Mouse (Mus musculus) gastrocnemius, adult 8-10 months (tissue): ENCODE measurements around the gene Ctf2. TPM values are rescaled to one million over a fixed set of nuclear protein-coding genes. Genes with fewer than 3 reads are reported as not detected.
A peak's percentile ranks its signal among the peaks of the same experiment; 100 is the strongest.

Source experiments
- DNase-seq, 2 experiments: peaks; one replicate each; pipeline ENCODE4 v3.0.0; 2022; ENCODE audit warnings: low spot score in 2 of 2
- microRNA-seq: library from miRNA; unstranded; fragments of <30 nt; microRNA quantifications from one replicate; pipeline ENCODE4 v1.2.0, GENCODE M21; 2022
- total RNA-seq, 4 experiments: library from RNA; stranded (reverse); gene quantifications; 2 replicates each; pipeline ENCODE4 v1.2.4; 2022

Gene Ctf2
- total RNA-seq, 4 experiments from 2014 or later = not detected

DNA sequence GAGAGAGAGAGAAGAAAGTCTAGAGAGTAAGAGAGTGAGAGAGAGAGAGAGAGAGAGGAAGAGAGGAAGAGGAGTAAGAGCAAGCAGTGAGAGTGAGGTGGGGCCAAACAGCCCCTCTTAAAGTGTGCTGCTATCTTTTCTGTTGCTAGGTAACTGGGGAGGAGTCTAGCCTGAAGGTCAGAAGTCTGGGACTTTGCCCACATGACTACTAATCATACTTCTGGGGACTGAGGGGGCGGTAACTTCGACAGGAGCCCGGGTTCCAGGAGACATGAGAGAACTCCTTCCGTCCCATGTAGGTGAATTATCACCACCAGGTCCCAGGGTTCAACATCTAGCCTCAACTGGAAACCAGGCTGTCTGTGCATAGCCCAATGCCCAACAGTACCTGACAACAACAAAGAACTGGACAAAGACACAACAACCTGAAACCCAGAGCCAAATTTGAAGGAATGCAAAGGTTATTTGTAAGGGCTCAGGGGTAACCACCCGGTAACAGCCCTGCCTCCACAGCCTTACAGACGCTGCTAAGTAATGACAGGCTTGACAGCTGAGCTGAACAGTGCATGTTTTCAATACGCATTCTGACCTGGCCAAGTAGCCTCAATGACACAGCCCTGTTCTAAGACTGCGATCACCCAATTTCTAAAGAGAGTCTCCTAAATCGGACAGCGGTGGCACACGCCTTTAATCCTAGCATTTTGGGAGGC lies 45.1 kb downstream of the Ctf2 start:
- DNase-seq = no peak

DNA sequence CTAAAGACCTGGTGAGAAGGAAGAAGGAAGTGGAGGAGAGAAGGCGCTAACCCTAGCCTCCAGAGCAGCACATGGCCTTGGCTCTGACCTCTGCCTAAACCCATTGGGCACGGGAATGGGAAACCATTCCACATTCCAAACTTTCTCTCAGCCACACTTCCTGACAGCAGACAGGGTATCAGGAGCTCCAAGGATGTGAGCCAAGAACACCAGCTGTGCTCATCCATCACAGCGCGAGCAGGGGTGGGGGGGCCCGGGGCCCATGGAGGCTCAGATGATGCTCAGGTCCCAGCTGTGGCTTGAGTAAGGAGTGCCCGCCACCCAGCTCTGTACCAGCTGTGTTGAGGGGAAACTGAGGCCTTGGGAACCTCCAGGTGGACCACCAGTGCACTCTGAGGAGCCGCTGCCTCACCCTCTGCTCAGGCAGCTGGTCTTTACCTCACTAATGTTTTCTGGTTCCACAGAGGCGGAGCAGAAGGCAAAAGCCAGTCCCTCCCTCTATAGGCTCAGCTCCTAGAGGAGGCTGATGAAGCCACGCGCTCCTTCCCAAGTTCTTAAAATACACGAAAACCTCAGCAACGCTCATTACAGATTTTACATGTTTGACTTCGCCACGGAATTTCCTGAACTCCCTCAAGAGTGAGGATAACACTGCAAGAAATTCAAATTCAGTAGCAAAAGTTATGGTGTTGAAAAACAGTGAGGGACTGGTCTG lies 46.5 kb downstream of the Ctf2 start:
- DNase-seq = peak; percentile 41 to 59

DNA sequence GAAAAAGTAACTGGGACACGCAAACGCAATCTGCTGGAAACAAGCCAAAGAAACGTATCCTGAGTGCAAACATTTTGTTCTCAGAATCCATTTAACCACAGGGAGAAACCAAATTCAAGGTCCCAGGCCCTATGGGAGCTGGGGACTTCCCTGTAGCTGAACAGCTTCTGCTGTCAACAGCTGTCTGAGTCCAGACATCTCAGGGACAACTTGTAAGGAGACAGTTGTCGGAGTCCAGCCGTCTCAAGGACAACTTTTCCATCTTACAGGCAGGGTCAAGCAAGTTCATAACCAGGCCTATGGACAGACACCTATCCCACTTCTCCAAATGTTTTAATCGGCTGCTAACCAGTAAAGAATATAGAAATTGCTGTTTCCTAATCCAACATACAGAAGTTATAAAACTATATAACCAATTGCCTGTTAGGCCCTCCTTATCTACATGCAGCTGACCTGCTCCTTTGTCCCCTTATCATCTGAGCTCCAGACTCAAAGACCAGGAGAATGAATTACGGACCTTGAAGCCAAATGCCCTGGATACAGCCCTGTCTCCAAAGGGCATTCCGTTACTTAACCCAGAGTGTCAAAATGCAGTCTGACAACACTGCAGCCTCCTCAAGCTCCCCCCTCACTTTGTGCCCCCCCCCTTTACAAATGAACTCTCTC lies 49.9 kb downstream of the Ctf2 start:
- DNase-seq = no peak

DNA sequence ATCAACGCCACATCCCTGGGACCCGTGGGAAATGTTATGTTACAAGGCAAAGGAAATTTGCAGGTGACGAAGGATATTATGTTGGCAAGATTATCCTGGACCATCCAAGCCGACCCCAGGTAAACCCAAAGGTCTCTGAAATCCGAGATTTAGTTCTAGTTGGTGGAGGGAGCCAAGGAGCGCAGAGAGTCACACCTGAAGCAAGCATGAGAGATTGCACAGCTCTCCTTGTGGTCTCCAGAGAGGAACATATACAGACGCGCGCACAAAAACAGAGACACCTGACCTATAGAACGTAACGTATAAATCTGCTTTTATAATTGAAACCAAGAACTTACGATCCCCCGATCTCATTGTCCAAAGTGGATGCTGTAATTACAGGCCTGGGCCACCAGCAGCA lies 51.4 kb downstream of the Ctf2 start:
- no peak for DNase-seq

DNA sequence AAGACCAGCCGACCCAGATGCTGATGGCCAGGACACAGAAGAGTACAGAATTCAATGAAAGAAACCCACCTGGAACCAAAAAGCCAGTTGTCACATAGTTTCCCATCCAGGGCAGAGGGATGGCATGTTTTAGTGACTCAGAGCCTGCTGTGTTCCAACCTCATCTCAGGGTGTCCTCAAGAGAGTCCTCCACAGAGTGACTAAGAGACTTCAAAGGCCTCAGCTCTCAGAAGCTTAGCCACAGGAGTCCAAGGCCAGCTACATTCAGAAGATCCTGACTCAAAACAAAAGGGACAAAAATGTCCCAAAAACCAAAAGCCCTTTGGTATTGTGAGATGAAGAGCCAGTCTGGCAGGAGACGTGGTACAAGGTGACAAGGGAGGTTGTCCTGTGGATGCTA lies 53.2 kb downstream of the Ctf2 start:
- DNase-seq = no peak

DNA sequence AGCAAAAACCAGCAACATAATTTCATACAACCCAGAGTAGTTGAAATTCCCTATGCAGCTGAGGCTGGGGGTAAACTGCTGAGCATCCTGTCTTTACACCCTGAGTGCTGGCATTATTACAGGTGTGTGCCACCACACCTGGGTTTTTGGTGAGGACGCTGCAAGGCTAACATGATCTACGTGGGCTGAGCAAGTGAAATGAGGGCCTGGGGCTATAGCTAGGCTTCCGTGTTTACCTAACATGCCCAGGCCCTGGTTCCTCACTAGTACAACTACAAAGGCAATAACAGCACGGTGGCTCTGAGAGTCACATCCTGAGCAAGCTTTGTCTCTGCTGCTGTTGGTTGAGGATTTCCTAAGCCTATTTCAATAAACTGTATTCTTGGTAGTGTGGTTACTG lies 54.4 kb downstream of the Ctf2 start:
- no peak for DNase-seq

DNA sequence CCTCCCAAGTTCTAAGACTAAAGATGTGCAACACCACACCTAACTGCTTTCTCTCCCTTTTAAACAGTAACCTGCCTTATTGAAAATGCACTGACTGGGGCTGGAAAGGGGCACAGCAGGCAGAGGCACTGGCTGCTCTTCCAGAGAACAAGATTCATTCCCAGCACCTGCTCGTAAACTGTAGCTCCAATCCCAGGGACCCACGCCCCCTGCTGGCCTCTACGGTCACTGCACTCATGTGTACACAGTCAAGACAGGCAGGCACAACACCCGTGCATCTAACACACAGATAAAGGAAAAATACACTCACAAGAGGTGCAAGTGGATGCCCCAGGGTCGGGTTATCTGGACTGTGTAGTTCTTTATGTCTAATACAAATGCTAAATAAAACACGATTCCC lies 54.9 kb downstream of the Ctf2 start:
- DNase-seq = peak in 1 of 2 experiments; percentile 26

DNA sequence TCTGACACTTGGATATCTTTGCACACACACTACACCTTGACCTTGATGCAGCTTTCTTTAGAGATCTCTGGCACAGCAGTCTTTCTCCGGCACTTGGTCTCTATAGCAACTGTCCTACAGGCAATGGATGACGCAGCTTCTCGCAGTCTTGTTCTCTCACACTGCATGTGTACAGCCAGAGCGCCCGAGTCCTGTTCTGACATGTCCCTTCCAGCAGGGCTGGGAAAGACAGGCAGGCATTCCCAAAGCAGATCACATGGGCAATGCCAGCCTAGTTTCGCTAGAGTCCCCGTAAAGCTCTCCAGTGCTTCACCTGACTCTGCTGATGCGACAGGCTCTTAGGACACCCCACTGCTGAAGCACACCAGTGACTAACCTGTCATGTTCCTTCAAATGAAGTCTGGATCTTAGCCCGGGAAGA lies 56.6 kb downstream of the Ctf2 start:
- DNase-seq = no peak

DNA sequence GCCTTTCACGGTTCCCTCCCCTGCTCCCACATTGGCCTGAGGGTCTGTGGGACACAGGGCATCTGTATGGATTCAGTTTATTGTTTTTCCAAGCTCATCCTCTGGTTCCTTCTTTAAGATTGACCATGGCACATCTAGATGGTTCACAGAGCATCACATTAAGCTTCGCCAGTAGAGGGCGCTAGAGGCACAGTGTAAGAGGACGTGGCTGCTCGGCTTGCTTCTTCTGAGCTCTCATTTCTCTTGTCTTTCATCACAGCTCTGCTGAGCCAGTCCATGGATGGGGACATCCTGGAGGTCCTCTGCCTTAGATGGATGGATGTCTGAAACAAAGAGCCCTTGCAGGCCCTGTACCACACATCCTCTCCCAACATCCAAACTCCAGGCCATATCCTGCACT lies 57.0 kb downstream of the Ctf2 start:
- peak; percentile 76 to 78 for DNase-seq

DNA sequence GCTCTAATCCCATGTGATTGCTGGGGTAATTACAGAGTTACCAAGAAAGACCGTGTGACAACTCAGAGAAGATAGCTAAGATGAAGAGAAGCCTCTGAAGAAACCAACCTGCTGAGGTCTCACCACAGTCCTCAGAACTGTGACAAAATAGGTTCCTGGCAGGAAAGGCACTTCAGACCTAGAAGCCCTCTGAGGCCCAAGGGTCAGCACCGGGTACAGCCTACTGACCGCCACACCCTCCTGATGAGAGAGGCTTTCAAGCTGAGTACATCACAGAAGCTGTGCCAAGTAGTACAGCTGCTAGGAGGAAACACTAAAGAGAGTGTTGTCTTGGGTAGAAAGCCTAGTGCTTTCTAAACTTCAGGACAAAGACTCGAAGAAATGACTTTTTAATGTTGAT lies 59.2 kb downstream of the Ctf2 start:
- DNase-seq = no peak

DNA sequence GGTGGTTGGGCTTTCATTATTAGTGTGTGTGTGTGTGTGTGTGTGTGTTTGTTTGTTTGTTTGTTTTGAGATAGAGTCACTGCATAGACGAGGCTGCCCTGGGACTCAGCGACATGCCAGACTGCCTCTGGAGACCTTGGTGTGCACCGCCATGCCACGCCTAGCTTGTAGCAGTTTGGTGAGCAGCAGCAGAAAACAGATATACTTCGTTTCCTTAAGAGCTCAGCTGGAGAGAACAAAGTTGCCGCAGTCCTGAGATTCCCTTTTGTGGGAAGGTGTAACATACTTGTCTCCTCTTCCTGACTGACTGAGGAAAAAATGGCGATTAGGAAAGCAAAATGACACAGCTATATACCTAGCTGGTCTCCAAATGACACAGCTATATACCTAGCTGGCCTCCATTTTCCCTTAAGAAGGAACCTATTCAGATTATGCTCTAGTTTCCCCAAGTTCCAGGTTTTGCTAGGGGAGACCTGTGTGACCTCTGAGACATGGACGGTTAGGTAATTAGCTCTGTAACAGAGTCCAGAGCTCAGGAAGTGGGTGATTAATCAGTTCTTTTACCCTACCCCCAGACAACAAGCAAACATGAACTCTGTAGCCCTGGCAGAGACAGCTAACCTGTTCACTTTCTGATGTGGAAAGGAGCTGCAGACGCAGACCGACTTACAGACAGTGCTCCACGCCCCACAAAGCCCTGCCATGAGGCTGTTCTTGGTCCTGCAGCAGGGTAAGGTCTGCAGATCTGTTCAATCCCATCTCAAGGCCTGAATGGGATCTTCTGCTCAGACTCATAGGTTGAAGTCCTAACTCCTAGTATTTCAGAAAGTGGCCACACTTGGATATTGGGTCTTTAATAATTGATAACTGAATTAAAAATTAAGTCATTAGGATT lies 59.8 kb downstream of the Ctf2 start:
- no peak for DNase-seq

Small RNAs within 50 kb of the gene (microRNA-seq; reads per million reads assigned to microRNA genes)
- not detected for gene Mir762

Other genes with a start within 250 kb of the Ctf2 start
- gene Srcap, start 220.2 kb downstream of the Ctf2 start, total RNA-seq = 10 to 100 TPM; 44.3 to 52.4 (median 48.6) TPM
- gene Gm42715, start 212.6 kb downstream of the Ctf2 start, total RNA-seq = 1 to 10 TPM; 4.4 to 8.0 (median 5.5) TPM
- gene Tmem265, start 170.8 kb downstream of the Ctf2 start, total RNA-seq = not detected
- 10 to 100 TPM in 1 of 4 experiments, 1 to 10 TPM in 3; 8.0 to 10.6 (median 8.4) TPM for gene Phkg2, start 158.8 kb downstream of the Ctf2 start, total RNA-seq
- 1 to 10 TPM; 2.0 to 2.6 (median 2.2) TPM for gene Ccdc189, start 143.6 kb downstream of the Ctf2 start, total RNA-seq
- 10 to 100 TPM; 28.6 to 32.3 (median 30.6) TPM for gene Rnf40, start 143.4 kb downstream of the Ctf2 start, total RNA-seq
- 1 to 10 TPM; 6.8 to 7.8 (median 7.4) TPM for gene Zfp629, start 116.4 kb downstream of the Ctf2 start, total RNA-seq
- gene Bcl7c, start 23.2 kb downstream of the Ctf2 start, total RNA-seq = 10 to 100 TPM; 33.5 to 36.0 (median 34.1) TPM
- 10 to 100 TPM; 15.2 to 20.3 (median 17.1) TPM for gene Ctf1, start 19.4 kb downstream of the Ctf2 start, total RNA-seq
- gene Fbxl19, start 12.4 kb upstream of the Ctf2 start, total RNA-seq = 1 to 10 TPM in 2 of 4 experiments, under 1 TPM in 2; 0.92 to 1.6 (median 1.1) TPM
- 10 to 100 TPM; 12.2 to 13.6 (median 12.9) TPM for gene Orai3, start 37.6 kb upstream of the Ctf2 start, total RNA-seq
- gene Setd1a, start 44.5 kb upstream of the Ctf2 start, total RNA-seq = 10 to 100 TPM; 16.4 to 22.8 (median 18.6) TPM
- gene Gm49388, start 53.4 kb upstream of the Ctf2 start, total RNA-seq = 1 to 10 TPM; 1.6 to 2.3 (median 2.1) TPM
- gene Hsd3b7, start 68.4 kb upstream of the Ctf2 start, total RNA-seq = 1 to 10 TPM; 1.5 to 4.2 (median 1.9) TPM
- gene Stx4a, start 92.1 kb upstream of the Ctf2 start, total RNA-seq = 10 to 100 TPM; 44.5 to 64.1 (median 50.8) TPM
- 1 to 10 TPM in 1 of 4 experiments, under 1 TPM in 3; 0.53 to 1.0 (median 0.75) TPM for gene Stx1b, start 92.4 kb upstream of the Ctf2 start, total RNA-seq
- 10 to 100 TPM; 12.2 to 14.5 (median 14.0) TPM for gene Zfp646, start 144.1 kb upstream of the Ctf2 start, total RNA-seq
- 1 to 10 TPM; 3.1 to 4.6 (median 4.5) TPM for gene Zfp668, start 144.7 kb upstream of the Ctf2 start, total RNA-seq
- 1 to 10 TPM; 1.5 to 1.8 (median 1.7) TPM for gene Prss53, start 158.8 kb upstream of the Ctf2 start, total RNA-seq
- not detected for gene Gm21974, start 163.3 kb upstream of the Ctf2 start, total RNA-seq
- gene Vkorc1, start 163.5 kb upstream of the Ctf2 start, total RNA-seq = 1 to 10 TPM; 5.3 to 9.9 (median 8.6) TPM
- gene Bckdk, start 171.9 kb upstream of the Ctf2 start, total RNA-seq = 100 to 1,000 TPM; 163 to 190 (median 180) TPM
- 10 to 100 TPM; 20.8 to 30.8 (median 23.0) TPM for gene Kat8, start 180.3 kb upstream of the Ctf2 start, total RNA-seq
- gene Prss8, start 197.9 kb upstream of the Ctf2 start, total RNA-seq = not detected
- gene Prss36, start 214.6 kb upstream of the Ctf2 start, total RNA-seq = 1 to 10 TPM; 5.7 to 8.9 (median 7.9) TPM
- 10 to 100 TPM; 52.0 to 94.3 (median 70.5) TPM for gene Fus, start 235.3 kb upstream of the Ctf2 start, total RNA-seq